35 mouse cellular contexts compared by ENCODE assay signal in genomic region chr3:31963076-31963475, GRCm38 (mm10).
"Had no signal": no experiment of that assay in that cellular context is flagged by ENCODE, and none has a peak within 500 bp of the region (broad histone marks: within the 10 kb centered on the region; RNA-seq: fewer than 3 reads in every experiment).

No protein-coding gene starts in this region.

- ATAC-seq: hindbrain, embryonic 16.5 days; hindbrain, postnatal 0 days; inflammation-experienced regulatory T-cells, adult 6 months; intestine, embryonic 15.5 days; intestine, embryonic 16.5 days; intestine, postnatal 0 days had no signal

- H3K4me1 ChIP-seq: heart, embryonic 12.5 days; heart, embryonic 13.5 days; heart, embryonic 15.5 days; intestine, embryonic 15.5 days had no signal

- H3K4me3 ChIP-seq: heart, embryonic 10.5 days; heart, embryonic 12.5 days; heart, embryonic 13.5 days; heart, embryonic 15.5 days; hindbrain, embryonic 10.5 days; hindbrain, embryonic 12.5 days; hindbrain, embryonic 13.5 days; hindbrain, embryonic 15.5 days; intestine, embryonic 15.5 days; kidney, embryonic 15.5 days; layer of hippocampus, adult 2 months had no signal

- H3K27me3 ChIP-seq: heart, embryonic 12.5 days; heart, embryonic 13.5 days; heart, embryonic 15.5 days; hindbrain, embryonic 12.5 days; hindbrain, embryonic 15.5 days; intestine, embryonic 15.5 days; kidney, embryonic 15.5 days had no signal

- DNase-seq: heart, postnatal 10 days; heart, postnatal 14 days; heart, postnatal 36 days; heart, postnatal 4 days; kidney, adult 11 months; kidney, adult 18-20 months; kidney, adult 2 months; kidney, adult 8-10 months; kidney, adult 9 months; kidney, postnatal 10 days; kidney, postnatal 14 days; kidney, postnatal 25 days; kidney, postnatal 36 days; kidney, postnatal 4 days; layer of hippocampus, adult 9-11 months; layer of hippocampus, postnatal 36 days had no signal

- H3K36me3 ChIP-seq: heart, embryonic 10.5 days; heart, embryonic 12.5 days; heart, embryonic 13.5 days; heart, embryonic 15.5 days; hindbrain, embryonic 10.5 days; hindbrain, embryonic 12.5 days; hindbrain, embryonic 13.5 days; hindbrain, embryonic 15.5 days; intestine, embryonic 15.5 days; kidney, embryonic 15.5 days had no signal

- H3K9me3 ChIP-seq: heart, embryonic 10.5 days; heart, embryonic 12.5 days; heart, embryonic 13.5 days; heart, embryonic 15.5 days; hindbrain, embryonic 10.5 days; hindbrain, embryonic 12.5 days; hindbrain, embryonic 13.5 days; hindbrain, embryonic 15.5 days; intestine, embryonic 15.5 days; kidney, embryonic 15.5 days had no signal

- H3K4me2 ChIP-seq: heart, embryonic 11.5 days; heart, embryonic 12.5 days; heart, embryonic 13.5 days; heart, embryonic 15.5 days; hindbrain, embryonic 12.5 days; hindbrain, embryonic 13.5 days; hindbrain, embryonic 14.5 days; hindbrain, embryonic 15.5 days; intestine, embryonic 15.5 days; kidney, embryonic 15.5 days had no signal

- H3K27ac ChIP-seq: heart, embryonic 10.5 days; heart, embryonic 13.5 days; heart, embryonic 15.5 days; hindbrain, embryonic 10.5 days; hindbrain, embryonic 12.5 days; hindbrain, embryonic 13.5 days; hindbrain, embryonic 14.5 days; hindbrain, embryonic 15.5 days; hindbrain, postnatal 0 days; intestine, embryonic 15.5 days; kidney, embryonic 15.5 days; kidney, postnatal 0 days; layer of hippocampus, adult 2 months had no signal

- H3K9ac ChIP-seq: heart, embryonic 12.5 days; heart, embryonic 13.5 days; heart, embryonic 15.5 days; hindbrain, embryonic 12.5 days; hindbrain, embryonic 13.5 days; hindbrain, embryonic 14.5 days; hindbrain, embryonic 15.5 days; intestine, embryonic 15.5 days; kidney, embryonic 15.5 days had no signal
